Mouse (Mus musculus): ENCODE measurements at regions not wholly inside any gene's neighbourhood (a gene's known extent, or its start where the extent isn't known, plus 50 kb on each side); places are given as distances from the start of the nearest gene placed in this dataset.
A peak's percentile ranks its signal among the peaks of the same experiment; 100 is the strongest.

GRCm38 (mm10) chr1:151045334-151045733 lies 52.1 kb upstream of the Hmcn1 start:
- no peak for DNase-seq

- DNase-seq, result no peak
These were observed 53.4 kb upstream of the Hmcn1 start for GRCm38 (mm10) chr1:151046626-151047025.

- DNase-seq, result no peak
These were observed 56.7 kb upstream of the Hmcn1 start for GRCm38 (mm10) chr1:151049726-151050506.

- no peak for DNase-seq
These were observed 57.2 kb upstream of the Hmcn1 start for GRCm38 (mm10) chr1:151050507-151050816.

- DNase-seq, result peak; percentile 58
These were observed 60.0 kb upstream of the Hmcn1 start for GRCm38 (mm10) chr1:151053268-151053667.

- DNase-seq, result no peak
These were observed 62.2 kb upstream of the Hmcn1 start for GRCm38 (mm10) chr1:151055396-151055795.

GRCm38 (mm10) chr1:151059546-151060136 lies 66.4 kb upstream of the Hmcn1 start:
- peak; percentile 56 for DNase-seq

GRCm38 (mm10) chr1:151065090-151065567 lies 71.9 kb upstream of the Hmcn1 start:
- DNase-seq, result peak; percentile 41

- DNase-seq, result peak; percentile 80
These were observed 73.3 kb upstream of the Hmcn1 start for GRCm38 (mm10) chr1:151066379-151067128.

- no peak for DNase-seq
These were observed 81.5 kb upstream of the Hmcn1 start for GRCm38 (mm10) chr1:151074508-151075314.

- DNase-seq, result no peak
These were observed 82.3 kb upstream of the Hmcn1 start for GRCm38 (mm10) chr1:151075541-151075940.

GRCm38 (mm10) chr1:151078909-151079522 lies 85.8 kb upstream of the Hmcn1 start:
- peak; percentile 91 for DNase-seq

- DNase-seq, result no peak
These were observed 86.6 kb upstream of the Hmcn1 start for GRCm38 (mm10) chr1:151079614-151080360.

- DNase-seq, result peak; percentile 66
These were observed 87.3 kb upstream of the Hmcn1 start for GRCm38 (mm10) chr1:151080510-151080980.

GRCm38 (mm10) chr1:151082510-151083033 lies 89.3 kb upstream of the Hmcn1 start:
- no peak for DNase-seq

- DNase-seq, result no peak
These were observed 90.6 kb upstream of the Hmcn1 start for GRCm38 (mm10) chr1:151083806-151084205.

- no peak for DNase-seq
These were observed 93.0 kb upstream of the Hmcn1 start for GRCm38 (mm10) chr1:151086111-151086859.

- no peak for DNase-seq
These were observed 94.0 kb upstream of the Hmcn1 start for GRCm38 (mm10) chr1:151087151-151087660.

GRCm38 (mm10) chr1:151087811-151088511 lies 94.4 kb upstream of the Gm47985 start:
- no peak for DNase-seq
